Mouse (Mus musculus): ENCODE results near the gene Sidt2.

The Sidt2 gene

GRCm38 (mm10) chr9:45910995-45911394 lies 44.1 kb downstream of the Sidt2 start:
- DNase-seq: no peak

DNA sequence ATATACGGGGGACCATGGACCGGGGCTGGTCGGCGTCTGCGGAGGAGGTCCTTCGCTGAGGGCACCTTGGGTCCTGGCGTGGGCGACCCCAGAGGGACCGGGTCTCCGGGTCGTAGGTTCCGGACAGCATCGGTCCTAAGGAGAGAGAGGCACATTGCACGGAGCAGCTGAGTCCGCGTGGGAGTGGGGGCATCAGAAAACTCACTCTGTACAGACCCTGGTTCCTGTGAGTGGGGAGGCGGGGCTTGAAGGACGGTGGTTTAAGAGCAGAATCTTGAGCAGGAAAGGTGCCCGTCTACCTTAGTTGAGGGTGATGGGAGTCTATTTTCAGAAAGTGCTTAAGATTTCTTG lies 48.0 kb downstream of the Sidt2 start:
- DNase-seq: no peak

GRCm38 (mm10) chr9:45906355-45907077 lies 48.5 kb downstream of the Sidt2 start, which contains the start of the genes Pcsk7 and Rnf214:
Pcsk7 (plus strand) TSS chr9:45906497.
Rnf214 (minus strand) TSS chr9:45906911.
- peak; percentile 89 to 94 for DNase-seq

GRCm38 (mm10) chr9:45905811-45906237 lies 49.2 kb downstream of the Sidt2 start:
- peak in 1 of 2 experiments; percentile 31 for DNase-seq

GRCm38 (mm10) chr9:45905196-45905595 lies 49.9 kb downstream of the Sidt2 start:
- no peak for DNase-seq

DNA sequence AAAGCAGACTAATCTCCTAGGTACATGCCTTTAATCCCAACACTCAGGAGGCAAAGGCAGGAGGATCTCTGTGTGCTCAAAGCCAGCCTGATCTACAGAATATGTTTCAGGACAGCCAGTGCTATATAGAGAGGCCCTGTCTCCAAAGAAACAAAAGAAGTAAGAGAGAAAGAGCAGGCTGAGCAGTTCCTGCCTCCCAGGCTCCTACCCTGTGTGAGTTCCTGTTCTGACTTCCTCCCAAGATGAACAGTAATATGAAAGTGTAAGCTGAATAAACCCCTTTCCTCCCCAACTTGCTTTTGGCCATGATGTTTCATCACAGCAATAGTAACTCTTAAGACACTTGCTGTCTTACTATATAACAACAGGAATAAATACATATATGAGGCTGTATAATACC lies 61.4 kb downstream of the Sidt2 start:
- no peak for DNase-seq
